Mouse (Mus musculus): Measurements from ENCODE around the gene Epha6. TPM values are rescaled to one million over a fixed set of nuclear protein-coding genes. Genes with fewer than 3 reads are reported as not detected.
"Not testable (repeated sequence)": the region's sequence is repeated elsewhere in the genome, so short reads cannot be mapped to it uniquely, and the experiment has no call there.

Gene Epha6
- polyA plus RNA-seq, 1 experiment from 2014 or later: 0.19 TPM

DNA sequence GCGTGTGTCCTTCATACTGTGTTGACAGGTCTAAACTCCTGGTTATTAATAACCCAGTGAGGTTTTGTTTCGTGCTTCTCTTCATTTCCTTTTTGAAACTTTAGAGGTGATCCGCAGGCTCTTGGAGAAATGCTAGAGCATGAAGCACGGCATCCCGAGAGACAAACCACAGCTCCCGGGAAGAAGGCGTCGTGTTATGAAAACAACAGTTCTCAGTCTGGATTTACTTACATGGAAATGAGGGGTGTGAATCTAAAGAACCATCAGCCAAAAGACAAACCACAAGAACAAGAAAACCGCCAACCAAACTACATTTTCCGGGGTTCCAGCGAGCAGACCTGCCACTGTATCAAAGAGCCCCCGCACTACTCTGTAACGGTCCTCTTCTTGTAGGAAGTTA is 775.7 kb downstream of the Epha6 start:
- H3K4me2 ChIP-seq (ENCODE audit: low read length): no peak overlapping the region
- no peak overlapping the region for H3K9ac ChIP-seq (ENCODE audit: low read length)
- H3K4me3 ChIP-seq (ENCODE audit: control insufficient read depth in 1 of 2, insufficient read depth in 1 of 2, low read depth in 1 of 2, low read length in 2 of 2): no peak overlapping the region
- 81% methylated on average over 13 of the region's 13 CpGs for WGBS
- H3K27me3 ChIP-seq (ENCODE audit: control insufficient read depth, insufficient read depth, low read length): no peaks in the 10 kb centered on the region
- no peaks in the 10 kb centered on the region for H3K9me3 ChIP-seq (ENCODE audit: control insufficient read depth, low read length)
- ATAC-seq (ENCODE audit: insufficient number of reproducible peaks, insufficient read depth, low FRiP score, low read depth): no peak
- no peaks in the 10 kb centered on the region for H3K36me3 ChIP-seq (ENCODE audit: control insufficient read depth, insufficient read depth, low read length)
- H3K4me1 ChIP-seq (ENCODE audit: control insufficient read depth in 2 of 2, insufficient read depth in 2 of 2, low read length in 2 of 2): no peaks in the 10 kb centered on the region
- H3K27ac ChIP-seq (replicated peaks in 1 of 2; ENCODE audit: control insufficient read depth in 1 of 2, insufficient read depth in 1 of 2, low read depth in 2 of 2, low read length in 2 of 2): no peak overlapping the region

DNA sequence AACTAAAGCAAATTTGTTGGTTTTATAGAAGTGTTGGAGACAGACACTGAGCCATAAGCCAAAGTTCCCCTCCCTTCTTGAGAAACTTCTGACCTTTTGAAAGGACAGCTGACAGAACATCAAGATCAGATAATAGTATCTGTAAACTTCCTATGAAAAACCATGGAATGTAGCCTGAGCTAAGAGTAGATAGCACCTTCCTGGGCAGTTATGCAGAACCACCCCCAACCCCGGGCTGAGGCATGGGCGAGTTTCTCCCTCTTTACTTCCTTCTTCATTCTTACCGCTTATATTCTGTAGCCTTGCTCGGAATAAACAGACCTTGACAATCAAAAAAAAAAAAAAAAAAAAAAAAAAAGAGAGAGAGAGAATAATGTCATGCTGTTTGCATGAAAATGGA is 805.5 kb downstream of the Epha6 start:
- not testable (repeated sequence) for H3K9me3 ChIP-seq (ENCODE audit: control insufficient read depth, low read length); H3K4me3 ChIP-seq (ENCODE audit: control insufficient read depth in 1 of 2, insufficient read depth in 1 of 2, low read depth in 1 of 2, low read length in 2 of 2); H3K36me3 ChIP-seq (ENCODE audit: control insufficient read depth, insufficient read depth, low read length); ATAC-seq (ENCODE audit: insufficient number of reproducible peaks, insufficient read depth, low FRiP score, low read depth); H3K27ac ChIP-seq (replicated peaks in 1 of 2; ENCODE audit: control insufficient read depth in 1 of 2, insufficient read depth in 1 of 2, low read depth in 2 of 2, low read length in 2 of 2); H3K27me3 ChIP-seq (ENCODE audit: control insufficient read depth, insufficient read depth, low read length); H3K9ac ChIP-seq (ENCODE audit: low read length); H3K4me2 ChIP-seq (ENCODE audit: low read length); H3K4me1 ChIP-seq (ENCODE audit: control insufficient read depth in 2 of 2, insufficient read depth in 2 of 2, low read length in 2 of 2)
- WGBS: 59% methylated on average over 4 of the region's 4 CpGs

DNA sequence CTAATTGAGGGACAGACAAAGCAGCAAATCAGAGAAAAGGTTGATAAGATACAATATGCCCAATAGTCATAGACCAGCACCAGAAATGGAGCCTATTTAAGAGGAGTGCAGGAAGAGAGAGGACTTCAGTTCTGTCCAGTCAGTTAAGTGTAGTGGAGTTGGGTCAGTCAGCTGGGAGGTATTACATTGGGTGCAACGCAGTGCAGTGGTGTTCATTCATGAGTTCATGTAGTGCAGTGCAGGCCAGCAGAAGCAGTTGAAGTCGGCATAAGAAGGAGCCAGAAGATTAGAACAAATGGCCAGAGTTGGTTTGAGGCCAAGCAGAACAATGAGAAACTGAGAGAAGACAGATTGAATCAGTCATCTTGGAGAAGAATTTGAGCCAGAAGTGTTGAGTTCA is 833.0 kb downstream of the Epha6 start:
- no peaks in the 10 kb centered on the region for H3K4me1 ChIP-seq (ENCODE audit: control insufficient read depth in 2 of 2, insufficient read depth in 2 of 2, low read length in 2 of 2)
- WGBS: 80% methylated on average over 2 of the region's 2 CpGs

DNA sequence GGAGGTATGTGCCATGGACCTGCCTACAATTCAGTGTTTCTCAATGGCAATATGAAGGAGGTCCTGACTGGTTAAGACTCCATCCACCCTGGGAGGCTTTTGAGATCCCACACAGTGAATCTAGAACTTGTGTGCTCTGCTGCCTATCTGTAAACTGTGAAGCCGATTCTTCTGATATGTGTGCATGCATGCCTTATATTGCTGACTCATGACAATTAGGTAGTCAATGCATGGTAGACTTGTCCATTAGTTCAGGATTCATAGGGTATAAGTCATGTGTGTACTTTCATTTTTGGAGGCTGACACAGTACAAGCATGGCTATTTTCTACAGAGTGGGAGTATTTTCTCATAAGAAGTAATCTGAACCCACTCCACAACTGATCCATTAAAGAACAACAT is 834.9 kb downstream of the Epha6 start:
- Histone ChIP-seq H3K27ac (replicated peaks in 1 of 2; ENCODE audit: control insufficient read depth in 1 of 2, insufficient read depth in 1 of 2, low read depth in 2 of 2, low read length in 2 of 2) (no peak overlapping the region), H3K9ac (ENCODE audit: low read length) (no peak overlapping the region), H3K4me1 (ENCODE audit: control insufficient read depth in 2 of 2, insufficient read depth in 2 of 2, low read length in 2 of 2) (no peaks in the 10 kb centered on the region), H3K36me3 (ENCODE audit: control insufficient read depth, insufficient read depth, low read length) (no peaks in the 10 kb centered on the region), H3K4me3 (ENCODE audit: control insufficient read depth in 1 of 2, insufficient read depth in 1 of 2, low read depth in 1 of 2, low read length in 2 of 2) (no peak overlapping the region), H3K4me2 (ENCODE audit: low read length) (no peak overlapping the region), H3K9me3 (ENCODE audit: control insufficient read depth, low read length) (no peaks in the 10 kb centered on the region), H3K27me3 (ENCODE audit: control insufficient read depth, insufficient read depth, low read length) (no peaks in the 10 kb centered on the region)
- WGBS: 91% methylated on average over 1 of the region's 1 CpGs
- no peak for ATAC-seq (ENCODE audit: insufficient number of reproducible peaks, insufficient read depth, low FRiP score, low read depth)

More for the DNA sequence above, 833.0 kb downstream of the Epha6 start:
- Histone ChIP-seq H3K4me2 (ENCODE audit: low read length) (no peak overlapping the region), H3K9ac (ENCODE audit: low read length) (no peak overlapping the region), H3K4me3 (ENCODE audit: control insufficient read depth in 1 of 2, insufficient read depth in 1 of 2, low read depth in 1 of 2, low read length in 2 of 2) (no peak overlapping the region), H3K27ac (replicated peaks in 1 of 2; ENCODE audit: control insufficient read depth in 1 of 2, insufficient read depth in 1 of 2, low read depth in 2 of 2, low read length in 2 of 2) (no peak overlapping the region), H3K36me3 (ENCODE audit: control insufficient read depth, insufficient read depth, low read length) (no peaks in the 10 kb centered on the region), H3K27me3 (ENCODE audit: control insufficient read depth, insufficient read depth, low read length) (no peaks in the 10 kb centered on the region), H3K9me3 (ENCODE audit: control insufficient read depth, low read length) (no peaks in the 10 kb centered on the region)
- ATAC-seq (ENCODE audit: insufficient number of reproducible peaks, insufficient read depth, low FRiP score, low read depth): no peak

DNA sequence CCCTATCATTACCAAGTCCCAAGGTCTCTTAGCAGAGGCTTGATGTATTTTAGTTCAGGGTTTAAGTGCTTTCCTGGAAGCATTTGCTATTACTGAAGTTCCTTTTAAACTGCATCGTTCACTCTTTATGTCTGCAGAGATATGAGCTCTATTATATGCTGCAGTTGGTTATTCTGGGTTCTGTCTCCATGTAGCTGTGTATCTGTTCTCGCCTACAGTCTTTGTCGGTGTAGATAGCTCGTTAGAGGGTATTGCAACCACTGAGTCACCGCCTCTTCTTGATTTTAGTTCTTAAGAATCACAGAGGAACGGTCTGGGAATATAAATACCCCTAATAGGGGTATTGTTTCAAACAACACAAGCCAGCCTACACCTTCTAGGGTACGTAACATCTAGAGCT is 835.4 kb downstream of the Epha6 start:
- Histone ChIP-seq H3K4me1 (ENCODE audit: control insufficient read depth in 2 of 2, insufficient read depth in 2 of 2, low read length in 2 of 2) (no peaks in the 10 kb centered on the region), H3K4me3 (ENCODE audit: control insufficient read depth in 1 of 2, insufficient read depth in 1 of 2, low read depth in 1 of 2, low read length in 2 of 2) (no peak overlapping the region), H3K4me2 (ENCODE audit: low read length) (no peak overlapping the region), H3K9ac (ENCODE audit: low read length) (no peak overlapping the region), H3K27ac (replicated peaks in 1 of 2; ENCODE audit: control insufficient read depth in 1 of 2, insufficient read depth in 1 of 2, low read depth in 2 of 2, low read length in 2 of 2) (no peak overlapping the region), H3K36me3 (ENCODE audit: control insufficient read depth, insufficient read depth, low read length) (no peaks in the 10 kb centered on the region), H3K27me3 (ENCODE audit: control insufficient read depth, insufficient read depth, low read length) (no peaks in the 10 kb centered on the region), H3K9me3 (ENCODE audit: control insufficient read depth, low read length) (no peaks in the 10 kb centered on the region)
- 68% methylated on average over 7 of the region's 7 CpGs for WGBS
- ATAC-seq (ENCODE audit: insufficient number of reproducible peaks, insufficient read depth, low FRiP score, low read depth): no peak

DNA sequence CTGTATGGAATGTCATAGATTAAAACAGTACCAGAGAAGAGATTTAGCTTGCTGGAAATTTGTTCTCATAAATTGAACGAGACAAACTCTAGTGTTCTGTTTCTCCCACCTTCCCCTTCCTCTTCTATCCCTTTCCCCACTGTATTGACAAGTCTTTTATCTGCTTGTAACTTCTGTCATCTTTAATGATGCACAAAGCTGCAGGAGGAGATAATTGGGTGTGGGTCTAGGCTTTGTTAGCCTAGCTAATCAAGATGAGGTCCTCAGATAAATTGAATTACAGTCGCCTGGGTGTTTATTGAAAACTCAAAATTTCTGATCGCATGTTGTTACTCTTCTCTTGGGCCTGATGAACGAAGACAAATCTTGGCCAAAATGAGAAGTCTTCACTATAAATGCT is 844.5 kb downstream of the Epha6 start:
- Histone ChIP-seq H3K9ac (ENCODE audit: low read length) (no peak overlapping the region), H3K27me3 (ENCODE audit: control insufficient read depth, insufficient read depth, low read length) (no peaks in the 10 kb centered on the region), H3K36me3 (ENCODE audit: control insufficient read depth, insufficient read depth, low read length) (no peaks in the 10 kb centered on the region), H3K27ac (replicated peaks in 1 of 2; ENCODE audit: control insufficient read depth in 1 of 2, insufficient read depth in 1 of 2, low read depth in 2 of 2, low read length in 2 of 2) (no peak overlapping the region), H3K4me2 (ENCODE audit: low read length) (no peak overlapping the region), H3K4me3 (ENCODE audit: control insufficient read depth in 1 of 2, insufficient read depth in 1 of 2, low read depth in 1 of 2, low read length in 2 of 2) (no peak overlapping the region), H3K4me1 (ENCODE audit: control insufficient read depth in 2 of 2, insufficient read depth in 2 of 2, low read length in 2 of 2) (no peaks in the 10 kb centered on the region), H3K9me3 (ENCODE audit: control insufficient read depth, low read length) (no peaks in the 10 kb centered on the region)
- WGBS: 63% methylated on average over 4 of the region's 4 CpGs
- ATAC-seq (ENCODE audit: insufficient number of reproducible peaks, insufficient read depth, low FRiP score, low read depth): no peak

DNA sequence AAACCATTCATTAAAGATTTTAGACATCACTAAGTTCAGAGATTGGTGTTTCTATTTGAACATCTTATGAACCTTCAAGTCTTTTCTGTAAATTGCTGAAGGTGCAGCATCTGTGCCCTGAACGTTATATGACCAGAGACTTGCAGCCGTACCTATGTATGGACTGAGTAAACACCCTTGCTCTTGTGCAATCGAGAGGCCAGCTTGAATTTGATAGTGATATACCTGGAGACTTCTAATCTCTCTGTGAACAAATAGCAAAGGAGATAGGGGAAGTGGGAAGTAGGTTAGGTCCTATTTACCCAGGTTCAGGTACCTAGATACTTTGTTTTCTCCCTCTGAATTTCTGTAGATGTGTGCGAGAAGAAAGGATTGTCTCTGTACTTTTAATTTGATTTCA is 854.4 kb downstream of the Epha6 start:
- H3K27me3 ChIP-seq (ENCODE audit: control insufficient read depth, insufficient read depth, low read length): no peaks in the 10 kb centered on the region
- no peak overlapping the region for H3K9ac ChIP-seq (ENCODE audit: low read length)
- no peaks in the 10 kb centered on the region for H3K4me1 ChIP-seq (ENCODE audit: control insufficient read depth in 2 of 2, insufficient read depth in 2 of 2, low read length in 2 of 2)
- H3K36me3 ChIP-seq (ENCODE audit: control insufficient read depth, insufficient read depth, low read length): no peaks in the 10 kb centered on the region
- ATAC-seq (ENCODE audit: insufficient number of reproducible peaks, insufficient read depth, low FRiP score, low read depth): no peak
- H3K4me2 ChIP-seq (ENCODE audit: low read length): no peak overlapping the region
- WGBS: 75% methylated on average over 4 of the region's 4 CpGs
- no peak overlapping the region for H3K4me3 ChIP-seq (ENCODE audit: control insufficient read depth in 1 of 2, insufficient read depth in 1 of 2, low read depth in 1 of 2, low read length in 2 of 2)
- no peak overlapping the region for H3K27ac ChIP-seq (replicated peaks in 1 of 2; ENCODE audit: control insufficient read depth in 1 of 2, insufficient read depth in 1 of 2, low read depth in 2 of 2, low read length in 2 of 2)
- H3K9me3 ChIP-seq (ENCODE audit: control insufficient read depth, low read length): no peaks in the 10 kb centered on the region

DNA sequence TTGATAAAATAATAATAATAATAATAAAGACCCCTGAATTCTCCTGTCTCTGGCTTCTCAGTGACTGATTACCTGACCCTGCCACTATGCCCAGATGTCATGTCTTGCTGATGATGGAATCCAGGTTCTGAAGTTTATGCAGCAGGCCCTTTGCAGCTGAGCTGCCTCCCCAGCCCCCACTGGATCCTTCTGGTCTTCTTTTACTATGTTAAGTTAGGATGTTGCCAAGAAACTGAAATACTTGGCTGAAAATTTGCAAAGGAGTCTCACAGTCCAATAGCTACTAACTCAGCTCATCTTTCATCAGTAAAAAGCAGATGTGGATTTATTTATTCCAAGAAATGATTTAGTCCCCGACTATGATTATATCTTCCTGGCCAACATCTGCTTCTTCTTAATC is 861.7 kb downstream of the Epha6 start:
- WGBS: 80% methylated on average over 1 of the region's 1 CpGs
- Histone ChIP-seq H3K27me3 (ENCODE audit: control insufficient read depth, insufficient read depth, low read length) (no peaks in the 10 kb centered on the region), H3K9me3 (ENCODE audit: control insufficient read depth, low read length) (no peaks in the 10 kb centered on the region), H3K4me2 (ENCODE audit: low read length) (no peak overlapping the region), H3K4me1 (ENCODE audit: control insufficient read depth in 2 of 2, insufficient read depth in 2 of 2, low read length in 2 of 2) (no peaks in the 10 kb centered on the region), H3K4me3 (ENCODE audit: control insufficient read depth in 1 of 2, insufficient read depth in 1 of 2, low read depth in 1 of 2, low read length in 2 of 2) (no peak overlapping the region), H3K9ac (ENCODE audit: low read length) (no peak overlapping the region), H3K36me3 (ENCODE audit: control insufficient read depth, insufficient read depth, low read length) (no peaks in the 10 kb centered on the region), H3K27ac (replicated peaks in 1 of 2; ENCODE audit: control insufficient read depth in 1 of 2, insufficient read depth in 1 of 2, low read depth in 2 of 2, low read length in 2 of 2) (no peak overlapping the region)
- no peak for ATAC-seq (ENCODE audit: insufficient number of reproducible peaks, insufficient read depth, low FRiP score, low read depth)
